Comparison of ENCODE assay signal across 19 mouse cellular contexts in genomic region chr11:86160251-86160650, GRCm38 (mm10).
"Had no signal": no experiment of that assay in that cellular context is flagged by ENCODE, and none has a peak within 500 bp of the region (broad histone marks: within the 10 kb centered on the region; RNA-seq: fewer than 3 reads in every experiment).

No protein-coding gene starts in this region.

- H3K4me1 ChIP-seq: midbrain, embryonic 10.5 days; midbrain, embryonic 12.5 days; neural tube, embryonic 13.5 days; neural tube, embryonic 15.5 days had no signal

- ATAC-seq: midbrain, embryonic 16.5 days had no signal

- H3K27ac ChIP-seq: midbrain, embryonic 10.5 days; midbrain, embryonic 12.5 days; neural tube, embryonic 13.5 days; neural tube, embryonic 15.5 days had no signal

- DNase-seq: lung, adult 18-20 months; lung, embryonic 14.5 days; lung, postnatal 10 days; lung, postnatal 4 days; midbrain, embryonic 14.5 days; retina, postnatal 1 day; right cerebral cortex, adult 18-20 months; right cerebral cortex, postnatal 25 days; right cerebral cortex, postnatal 4 days; spleen, adult 18-20 months; thymus, adult 18-20 months; thymus, postnatal 14 days; thymus, postnatal 36 days had no signal

- H3K9ac ChIP-seq: lung, embryonic 14.5 days; midbrain, embryonic 12.5 days; neural tube, embryonic 13.5 days; neural tube, embryonic 15.5 days had no signal

- H3K36me3 ChIP-seq: midbrain, embryonic 12.5 days; neural tube, embryonic 13.5 days; neural tube, embryonic 15.5 days had no signal

- H3K4me2 ChIP-seq: lung, embryonic 14.5 days; midbrain, embryonic 12.5 days; neural tube, embryonic 13.5 days; neural tube, embryonic 15.5 days had no signal

- H3K9me3 ChIP-seq: midbrain, embryonic 10.5 days; midbrain, embryonic 12.5 days; neural tube, embryonic 13.5 days; neural tube, embryonic 15.5 days had no signal

- H3K27me3 ChIP-seq: midbrain, embryonic 12.5 days; neural tube, embryonic 13.5 days; neural tube, embryonic 15.5 days had no signal

- H3K4me3 ChIP-seq: midbrain, embryonic 10.5 days; midbrain, embryonic 12.5 days; myocyte; neural tube, embryonic 13.5 days; neural tube, embryonic 15.5 days had no signal
